Mouse (Mus musculus) bone marrow macrophage, adult 2 months (primary cell): ENCODE measurements around the gene Mcu.

Source experiments
- CTCF ChIP-seq: IDR thresholded peaks from 2 replicates; pipeline ENCODE4 v1.5.1; 2012; ENCODE audit warnings: low read depth, mild to moderate bottlenecking, low read length, moderate library complexity
- POLR2A ChIP-seq: IDR thresholded peaks from 2 replicates; pipeline ENCODE4 v1.6.1; 2012; ENCODE audit warnings: mild to moderate bottlenecking, low read depth, low read length, borderline replicate concordance

DNA sequence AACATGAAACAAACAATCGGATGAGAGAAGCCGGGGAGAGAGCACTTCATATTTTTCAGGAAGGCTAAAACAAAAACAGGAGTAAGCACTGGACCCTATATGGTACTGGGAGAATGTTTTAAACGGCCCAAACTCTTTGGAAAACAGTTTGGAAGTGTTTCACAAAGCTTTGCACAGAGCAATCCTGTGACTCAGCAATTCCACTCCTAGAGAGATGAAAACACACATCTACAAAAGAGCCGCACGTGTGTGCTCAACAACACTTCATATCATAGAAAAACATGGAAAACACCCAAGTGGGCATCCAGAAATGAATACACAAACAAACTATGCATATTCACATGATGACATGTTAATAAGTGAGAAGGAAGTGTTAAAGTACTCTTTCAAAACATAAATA is 30.9 kb downstream of the Mcu start:
- TF ChIP-seq POLR2A (no peak), CTCF (no peak)
